Comparison of ENCODE assay signal across 26 mouse cellular contexts in genomic region chr11:11958061-11958361, GRCm38 (mm10).
DNase-seq lines count a peak whose midpoint lies in the region; ATAC-seq and TF ChIP-seq lines count a peak whose summit lies in the region.
"Had no signal": no experiment of that assay in that cellular context is flagged by ENCODE, and none has a peak within 500 bp of the region (broad histone marks: within the 10 kb centered on the region; RNA-seq: fewer than 3 reads in every experiment).

No protein-coding gene starts in this region.

- peaks cover 7% of the 10 kb centered on the region for H3K36me3 ChIP-seq in heart, embryonic 11.5 days (ENCODE audit: control insufficient read depth, insufficient read depth, low read length)
- H3K36me3 ChIP-seq in limb, embryonic 15.5 days: 0 out of 2 replicates have a peak, but pooled peaks cover 3% of the 10 kb centered on the region
- peaks cover 83% of the 10 kb centered on the region for H3K36me3 ChIP-seq in limb, embryonic 10.5 days
- H3K36me3 ChIP-seq in embryonic facial prominence, embryonic 10.5 days (replicated peaks): peaks cover 76% of the 10 kb centered on the region
- H3K36me3 ChIP-seq: hindbrain, embryonic 15.5 days; midbrain, embryonic 15.5 days had no signal

- H3K9ac ChIP-seq in heart, embryonic 11.5 days (ENCODE audit: low read depth, low read length): no peak overlapping the region
- H3K9ac ChIP-seq in limb, embryonic 15.5 days: no peak overlapping the region
- H3K9ac ChIP-seq: embryonic facial prominence, embryonic 12.5 days; hindbrain, embryonic 15.5 days; intestine, embryonic 15.5 days; liver, postnatal 0 days; midbrain, embryonic 15.5 days; neural tube, embryonic 13.5 days had no signal

- intact Hi-C loops in heart, postnatal 14 days (cut with DNase I): no loop called here

- no peak for TF ChIP-seq POLR2A in embryonic fibroblast, embryonic 13.5 days (IDR thresholded peaks at IDR 0.05; ENCODE audit: low read depth, low read length)

- no peaks in the 10 kb centered on the region for H3K9me3 ChIP-seq in heart, embryonic 11.5 days (replicated peaks; ENCODE audit: control insufficient read depth, low read length)
- H3K9me3 ChIP-seq in limb, embryonic 15.5 days: no peaks in the 10 kb centered on the region
- H3K9me3 ChIP-seq in limb, embryonic 10.5 days (replicated peaks): no peaks in the 10 kb centered on the region
- H3K9me3 ChIP-seq in embryonic facial prominence, embryonic 10.5 days: no peaks in the 10 kb centered on the region
- H3K9me3 ChIP-seq: embryonic facial prominence, embryonic 12.5 days; hindbrain, embryonic 15.5 days; intestine, embryonic 15.5 days; midbrain, embryonic 15.5 days; neural tube, embryonic 13.5 days had no signal

- no peak overlapping the region for H3K4me3 ChIP-seq in heart, embryonic 11.5 days (ENCODE audit: low read depth, low read length)
- H3K4me3 ChIP-seq in limb, embryonic 15.5 days: no peak overlapping the region
- H3K4me3 ChIP-seq in limb, embryonic 10.5 days: no peak overlapping the region
- no peak overlapping the region for H3K4me3 ChIP-seq in embryonic facial prominence, embryonic 10.5 days
- no peak overlapping the region for H3K4me3 ChIP-seq in embryonic fibroblast, embryonic 13.5 days (ENCODE audit: insufficient read depth, low read length)
- H3K4me3 ChIP-seq: embryonic facial prominence, embryonic 12.5 days; hindbrain, embryonic 15.5 days; intestine, embryonic 15.5 days; midbrain, embryonic 15.5 days; neural tube, embryonic 13.5 days had no signal

- H3K4me2 ChIP-seq in heart, embryonic 11.5 days: no peak overlapping the region
- H3K4me2 ChIP-seq in limb, embryonic 15.5 days: no peak overlapping the region
- H3K4me2 ChIP-seq: embryonic facial prominence, embryonic 12.5 days; hindbrain, embryonic 15.5 days; intestine, embryonic 15.5 days; liver, embryonic 11.5 days; midbrain, embryonic 15.5 days; neural tube, embryonic 13.5 days had no signal

- peaks cover 68% of the 10 kb centered on the region for H3K4me1 ChIP-seq in heart, embryonic 11.5 days (ENCODE audit: control insufficient read depth, insufficient read depth, low read length)
- H3K4me1 ChIP-seq in limb, embryonic 15.5 days: peaks cover 68% of the 10 kb centered on the region
- H3K4me1 ChIP-seq in limb, embryonic 10.5 days: peaks cover 51% of the 10 kb centered on the region
- peaks cover 53% of the 10 kb centered on the region for H3K4me1 ChIP-seq in embryonic facial prominence, embryonic 10.5 days
- H3K4me1 ChIP-seq in embryonic fibroblast, embryonic 13.5 days (ENCODE audit: control insufficient read depth, insufficient read depth, low read length): peaks cover 31% of the 10 kb centered on the region

- no peak for ATAC-seq in heart, embryonic 11.5 days (replicated peaks; ENCODE audit: insufficient number of reproducible peaks, low FRiP score, low TSS enrichment)
- ATAC-seq in limb, embryonic 15.5 days (ENCODE audit: insufficient number of reproducible peaks, low FRiP score, low TSS enrichment, low read depth): no peak
- ATAC-seq: activated CD4-positive, CD25-positive, alpha-beta regulatory T cell, adult 4 months; forebrain, embryonic 14.5 days; intestine, embryonic 15.5 days; liver, postnatal 0 days; midbrain, embryonic 15.5 days had no signal

- TF ChIP-seq CTCF in embryonic fibroblast, embryonic 13.5 days (IDR thresholded peaks at IDR 0.05; ENCODE audit: borderline replicate concordance, insufficient read depth, low read length): no peak

- H3K27ac ChIP-seq in heart, embryonic 11.5 days (ENCODE audit: low read depth, low read length): peak overlapping the region; percentile 94
- H3K27ac ChIP-seq in limb, embryonic 15.5 days: peak overlapping the region; percentile 52
- H3K27ac ChIP-seq in limb, embryonic 10.5 days: no peak overlapping the region
- H3K27ac ChIP-seq in embryonic facial prominence, embryonic 10.5 days (replicated peaks): 0 out of 2 replicates have a peak overlapping the region, but pooled peaks have one; percentile 5
- peak overlapping the region; percentile 54 for H3K27ac ChIP-seq in embryonic fibroblast, embryonic 13.5 days (ENCODE audit: insufficient read depth, low read length)
- H3K27ac ChIP-seq: embryonic facial prominence, embryonic 12.5 days; hindbrain, embryonic 15.5 days; intestine, embryonic 15.5 days; macrophage; midbrain, embryonic 15.5 days; neural tube, embryonic 13.5 days had no signal

- WGBS in heart, embryonic 11.5 days (ENCODE audit: insufficient replicate concordance): 65% methylated on average over 2 of the region's 2 CpGs
- 69% methylated on average over 2 of the region's 2 CpGs for WGBS in limb, embryonic 15.5 days
- 87% methylated on average over 2 of the region's 2 CpGs for WGBS in limb, embryonic 10.5 days
- 88% methylated on average over 2 of the region's 2 CpGs for WGBS in embryonic facial prominence, embryonic 10.5 days

- H3K27me3 ChIP-seq in heart, embryonic 11.5 days (ENCODE audit: control insufficient read depth, insufficient read depth, low read length): no peaks in the 10 kb centered on the region
- no peaks in the 10 kb centered on the region for H3K27me3 ChIP-seq in limb, embryonic 15.5 days
- no peaks in the 10 kb centered on the region for H3K27me3 ChIP-seq in limb, embryonic 10.5 days (ENCODE audit: low read depth, poor library complexity, severe bottlenecking)
- H3K27me3 ChIP-seq in embryonic facial prominence, embryonic 10.5 days (replicated peaks; ENCODE audit: low read depth, poor library complexity, severe bottlenecking): no peaks in the 10 kb centered on the region
- H3K27me3 ChIP-seq: embryonic facial prominence, embryonic 12.5 days; hindbrain, embryonic 15.5 days; intestine, embryonic 15.5 days; midbrain, embryonic 15.5 days; neural tube, embryonic 13.5 days had no signal

- DNase-seq in heart, postnatal 14 days: no peak
- no peak for DNase-seq in limb, embryonic 10.5 days (ENCODE audit: low spot score)
- peak; percentile 5 for DNase-seq in embryonic facial prominence, embryonic 10.5 days (ENCODE audit: low spot score)
- DNase-seq in right cerebral cortex, adult 18-20 months: no peak
- DNase-seq: adrenal gland, adult 8-10 months; B cell, adult 2 months; cerebellum, adult 11-12 months; cerebellum, postnatal 10 days; kidney, adult 9 months; kidney, postnatal 14 days; liver, postnatal 0 days; right cerebral cortex, postnatal 4 days; thymus, adult 18-20 months; thymus, postnatal 36 days had no signal
